ENCODE assay signal across 21 mouse cellular contexts in the genomic region with DNA sequence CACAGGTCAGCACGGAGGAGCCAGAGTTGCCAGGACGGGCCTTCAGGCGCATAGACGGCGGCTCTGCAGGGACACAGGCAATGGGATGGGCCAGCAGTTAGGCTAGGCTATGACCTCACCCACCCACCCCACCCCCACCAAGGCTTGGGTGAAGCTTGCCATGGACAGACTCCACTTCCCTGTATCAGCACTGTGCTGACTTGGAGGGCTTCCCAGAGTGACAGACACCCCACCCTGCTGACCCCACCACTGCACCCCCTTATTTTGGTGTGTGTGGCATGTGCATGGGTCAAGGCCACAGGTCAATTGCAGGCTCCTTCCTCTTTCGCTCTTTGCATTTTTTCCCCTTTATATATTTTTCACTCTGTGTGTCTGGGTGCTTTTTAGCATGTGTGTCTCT. TPM values are rescaled to one million over a fixed set of nuclear protein-coding genes. Genes with fewer than 3 reads are reported as not detected.
DNase-seq lines count a peak whose midpoint lies in the region; ATAC-seq and TF ChIP-seq lines count a peak whose summit lies in the region.
"Had no signal": no experiment of that assay in that cellular context is flagged by ENCODE, and none has a peak within 500 bp of the region (broad histone marks: within the 10 kb centered on the region; RNA-seq: fewer than 3 reads in every experiment).

No protein-coding gene starts in this region.

- no peak overlapping the region for H3K4me3 ChIP-seq in liver, postnatal 0 days (ENCODE audit: low read depth, low read length)
- no peak overlapping the region for H3K4me3 ChIP-seq in liver, embryonic 12.5 days
- H3K4me3 ChIP-seq in embryonic facial prominence, embryonic 10.5 days: peak overlapping the region; percentile 11; the same call in 1 of the 2 replicates
- no peak overlapping the region for H3K4me3 ChIP-seq in macrophage (ENCODE audit: inconsistent target)
- H3K4me3 ChIP-seq: forebrain, embryonic 15.5 days; heart, embryonic 15.5 days; intestine, embryonic 15.5 days; midbrain, embryonic 12.5 days; stomach, embryonic 15.5 days had no signal

- WGBS in liver, postnatal 0 days (ENCODE audit: insufficient replicate concordance): 76% methylated on average over 3 of the region's 6 CpGs
- WGBS in liver, embryonic 12.5 days (ENCODE audit: insufficient replicate concordance): 56% methylated on average over 6 of the region's 6 CpGs
- 84% methylated on average over 6 of the region's 6 CpGs for WGBS in embryonic facial prominence, embryonic 10.5 days
- WGBS in macrophage (ENCODE audit: missing documents): 67% methylated on average over 6 of the region's 6 CpGs

- no peak overlapping the region for H3K27ac ChIP-seq in liver, postnatal 0 days (ENCODE audit: low read depth)
- no peak overlapping the region for H3K27ac ChIP-seq in liver, embryonic 12.5 days
- H3K27ac ChIP-seq in embryonic facial prominence, embryonic 10.5 days (replicated peaks): 0 out of 2 replicates have a peak overlapping the region, but pooled peaks have one; percentile 4
- peak overlapping the region; percentile 60 for H3K27ac ChIP-seq in macrophage
- H3K27ac ChIP-seq: forebrain, embryonic 15.5 days; heart, embryonic 15.5 days; intestine, embryonic 15.5 days; liver, embryonic 14.5 days; midbrain, embryonic 12.5 days; stomach, embryonic 15.5 days had no signal

- H3K36me3 ChIP-seq in liver, postnatal 0 days (replicated peaks; ENCODE audit: insufficient read depth, low read length): no peaks in the 10 kb centered on the region; the same call in 1 of the 2 replicates
- H3K36me3 ChIP-seq in liver, embryonic 12.5 days: no peaks in the 10 kb centered on the region; the same call in 1 of the 2 replicates
- H3K36me3 ChIP-seq in embryonic facial prominence, embryonic 10.5 days (replicated peaks): peaks cover 3% of the 10 kb centered on the region
- H3K36me3 ChIP-seq in macrophage (ENCODE audit: inconsistent target): no peaks in the 10 kb centered on the region
- H3K36me3 ChIP-seq: forebrain, embryonic 15.5 days; heart, embryonic 15.5 days; intestine, embryonic 15.5 days; midbrain, embryonic 12.5 days; stomach, embryonic 15.5 days had no signal

- peaks cover 12% of the 10 kb centered on the region; the same call in 1 of the 2 replicates for H3K4me1 ChIP-seq in liver, postnatal 0 days (ENCODE audit: insufficient read depth)
- H3K4me1 ChIP-seq in liver, embryonic 12.5 days: peaks cover 56% of the 10 kb centered on the region
- H3K4me1 ChIP-seq in embryonic facial prominence, embryonic 10.5 days: peaks cover 43% of the 10 kb centered on the region

- H3K79me2 ChIP-seq in macrophage (ENCODE audit: inconsistent target): no peaks in the 10 kb centered on the region; the same call in 1 of the 2 replicates

- 0 out of 2 replicates have a peak, but pooled peaks have one; percentile 9 for ATAC-seq in liver, postnatal 0 days
- ATAC-seq in liver, embryonic 12.5 days: no peak
- ATAC-seq: forebrain, embryonic 15.5 days; hindbrain, embryonic 16.5 days; intestine, embryonic 15.5 days had no signal

- no peaks in the 10 kb centered on the region for H3K9me3 ChIP-seq in liver, postnatal 0 days (ENCODE audit: low read length)
- H3K9me3 ChIP-seq in liver, embryonic 12.5 days (replicated peaks): no peaks in the 10 kb centered on the region
- no peaks in the 10 kb centered on the region for H3K9me3 ChIP-seq in embryonic facial prominence, embryonic 10.5 days
- H3K9me3 ChIP-seq: forebrain, embryonic 15.5 days; heart, embryonic 15.5 days; intestine, embryonic 15.5 days; midbrain, embryonic 12.5 days; stomach, embryonic 15.5 days had no signal

- H3K27me3 ChIP-seq in liver, postnatal 0 days (ENCODE audit: insufficient read depth, low read length): no peaks in the 10 kb centered on the region
- 0 out of 2 replicates have a peak, but pooled peaks cover 3% of the 10 kb centered on the region for H3K27me3 ChIP-seq in liver, embryonic 12.5 days (replicated peaks)
- no peaks in the 10 kb centered on the region for H3K27me3 ChIP-seq in embryonic facial prominence, embryonic 10.5 days (replicated peaks; ENCODE audit: low read depth, poor library complexity, severe bottlenecking)
- H3K27me3 ChIP-seq: forebrain, embryonic 15.5 days; heart, embryonic 15.5 days; intestine, embryonic 15.5 days; stomach, embryonic 15.5 days had no signal

- intact Hi-C loops in heart, postnatal 25 days (cut with DNase I): no loop called here

- no peak overlapping the region for H3K9ac ChIP-seq in liver, postnatal 0 days (replicated peaks)
- H3K9ac ChIP-seq in liver, embryonic 12.5 days: no peak overlapping the region
- H3K9ac ChIP-seq: forebrain, embryonic 15.5 days; heart, embryonic 15.5 days; intestine, embryonic 15.5 days; liver, embryonic 14.5 days; midbrain, embryonic 12.5 days; stomach, embryonic 15.5 days had no signal

- TF ChIP-seq EP300 in liver, postnatal 0 days (IDR thresholded peaks at IDR 0.05; ENCODE audit: low read depth): no peak

- no peak for TF ChIP-seq CTCF in liver, postnatal 0 days (IDR thresholded peaks at IDR 0.05; ENCODE audit: low read depth)

- peak; percentile 98 for DNase-seq in heart, adult 11 months
- DNase-seq in heart, postnatal 25 days (ENCODE audit: low spot score): no peak
- no peak for DNase-seq in liver, postnatal 0 days
- no peak for DNase-seq in embryonic facial prominence, embryonic 10.5 days (ENCODE audit: low spot score)
- no peak for DNase-seq in B cell, adult 2 months
- DNase-seq: adrenal gland, postnatal 25 days; cerebellum, adult 11-12 months; cerebellum, postnatal 14 days; heart, postnatal 4 days; kidney, adult 8-10 months; kidney, postnatal 4 days; thymus, postnatal 4 days had no signal

- no peak overlapping the region for H3K4me2 ChIP-seq in liver, postnatal 0 days (ENCODE audit: low read depth, low read length)
- H3K4me2 ChIP-seq in liver, embryonic 12.5 days: no peak overlapping the region
- H3K4me2 ChIP-seq: forebrain, embryonic 15.5 days; heart, embryonic 15.5 days; intestine, embryonic 15.5 days; midbrain, embryonic 12.5 days; stomach, embryonic 15.5 days had no signal

RNA-seq across cellular contexts. Expression of a gene that starts 3.3 kb away (rescaled TPM):
- total RNA-seq in heart, postnatal 25 days (2021): 10 to 100 TPM; 28.1 to 32.4 TPM
- polyA plus RNA-seq in liver, postnatal 0 days (2015; fragmentation: Nextera tagmentation; extraction: Ambion mirVana): 17.1 and 17.9 TPM in 2 replicates
- polyA plus RNA-seq in liver, embryonic 12.5 days (2016; fragmentation: Nextera tagmentation; extraction: Ambion mirVana): 69.1 and 70.9 TPM in 2 replicates
- polyA plus RNA-seq in embryonic facial prominence, embryonic 10.5 days (2016; fragmentation: Nextera tagmentation; extraction: Ambion mirVana): 144 and 156 TPM in 2 replicates
- 10 to 100 TPM in 1 of 26 experiments, 1 to 10 TPM in 2, under 1 TPM in 5, not detected in 18; 0.66 to 79.3 (median 0.84) TPM for total RNA-seq in macrophage (2018; cell fraction: chromatin; rRNA removed)
- total RNA-seq in macrophage (2018; cell fraction: cytosol; rRNA removed): 1 to 10 TPM in 17 of 26 experiments, under 1 TPM in 9; 0.47 to 3.4 (median 1.1) TPM
- 10 to 100 TPM in 1 of 26 experiments, 1 to 10 TPM in 3, under 1 TPM in 9, not detected in 13; 0.29 to 14.4 (median 0.74) TPM for total RNA-seq in macrophage (2018; cell fraction: nucleus; rRNA removed)
- 0.67 to 5.1 TPM (median 3.1 TPM) in 3 replicates for polyA plus RNA-seq in macrophage (2018)

RNA-seq across cellular contexts. Expression of a gene that starts 8.3 kb away (rescaled TPM):
- 10 to 100 TPM; 66.1 to 71.7 TPM for total RNA-seq in heart, postnatal 25 days (2021)
- polyA plus RNA-seq in liver, postnatal 0 days (2015; fragmentation: Nextera tagmentation; extraction: Ambion mirVana): 150 and 154 TPM in 2 replicates
- polyA plus RNA-seq in liver, embryonic 12.5 days (2016; fragmentation: Nextera tagmentation; extraction: Ambion mirVana): 26.6 and 26.9 TPM in 2 replicates
- polyA plus RNA-seq in embryonic facial prominence, embryonic 10.5 days (2016; fragmentation: Nextera tagmentation; extraction: Ambion mirVana): 6.0 and 7.0 TPM in 2 replicates
- total RNA-seq in macrophage (2018; cell fraction: chromatin; rRNA removed): 10 to 100 TPM in 14 of 26 experiments, 1 to 10 TPM in 12; 2.2 to 66.1 (median 11.3) TPM
- 100 to 1,000 TPM in 13 of 26 experiments, 10 to 100 TPM in 13; 37.8 to 269 (median 128) TPM for total RNA-seq in macrophage (2018; cell fraction: cytosol; rRNA removed)
- 100 to 1,000 TPM in 12 of 26 experiments, 10 to 100 TPM in 14; 41.4 to 267 (median 88.4) TPM for total RNA-seq in macrophage (2018; cell fraction: nucleus; rRNA removed)
- polyA plus RNA-seq in macrophage (2018): 84.4 to 284 TPM (median 160 TPM) in 3 replicates

RNA-seq across cellular contexts. Expression of a gene that starts 28.9 kb away (rescaled TPM):
- total RNA-seq in heart, postnatal 25 days (2021): 100 to 1,000 TPM; 517 to 569 TPM
- polyA plus RNA-seq in liver, postnatal 0 days (2015; fragmentation: Nextera tagmentation; extraction: Ambion mirVana): 681 and 696 TPM in 2 replicates
- 1,421 and 1,491 TPM in 2 replicates for polyA plus RNA-seq in liver, embryonic 12.5 days (2016; fragmentation: Nextera tagmentation; extraction: Ambion mirVana)
- polyA plus RNA-seq in embryonic facial prominence, embryonic 10.5 days (2016; fragmentation: Nextera tagmentation; extraction: Ambion mirVana): 1,885 and 1,917 TPM in 2 replicates
- 100 to 1,000 TPM in 1 of 26 experiments, 10 to 100 TPM in 25; 12.6 to 209 (median 27.9) TPM for total RNA-seq in macrophage (2018; cell fraction: chromatin; rRNA removed)
- 1,000 to 10,000 TPM in 12 of 26 experiments, 100 to 1,000 TPM in 14; 469 to 1,924 (median 792) TPM for total RNA-seq in macrophage (2018; cell fraction: cytosol; rRNA removed)
- 100 to 1,000 TPM in 14 of 26 experiments, 10 to 100 TPM in 12; 53.1 to 199 (median 101) TPM for total RNA-seq in macrophage (2018; cell fraction: nucleus; rRNA removed)
- 1,184 to 1,556 TPM (median 1,388 TPM) in 3 replicates for polyA plus RNA-seq in macrophage (2018)

RNA-seq across cellular contexts. Expression of a gene that starts 32.9 kb away (rescaled TPM):
- 1 to 10 TPM; 6.8 to 7.1 TPM for total RNA-seq in heart, postnatal 25 days (2021)
- 19.7 and 20.4 TPM in 2 replicates for polyA plus RNA-seq in liver, postnatal 0 days (2015; fragmentation: Nextera tagmentation; extraction: Ambion mirVana)
- polyA plus RNA-seq in liver, embryonic 12.5 days (2016; fragmentation: Nextera tagmentation; extraction: Ambion mirVana): 8.5 and 8.6 TPM in 2 replicates
- polyA plus RNA-seq in embryonic facial prominence, embryonic 10.5 days (2016; fragmentation: Nextera tagmentation; extraction: Ambion mirVana): 23.3 and 24.4 TPM in 2 replicates
- total RNA-seq in macrophage (2018; cell fraction: chromatin; rRNA removed): 10 to 100 TPM; 14.8 to 59.6 (median 39.2) TPM
- total RNA-seq in macrophage (2018; cell fraction: cytosol; rRNA removed): 10 to 100 TPM; 22.0 to 50.5 (median 33.5) TPM
- total RNA-seq in macrophage (2018; cell fraction: nucleus; rRNA removed): 10 to 100 TPM; 16.0 to 74.9 (median 54.3) TPM
- polyA plus RNA-seq in macrophage (2018): 19.0 to 31.7 TPM (median 28.6 TPM) in 3 replicates

RNA-seq across cellular contexts. Expression of a gene that starts 33.1 kb away (rescaled TPM):
- 10 to 100 TPM; 25.7 to 27.8 TPM for total RNA-seq in heart, postnatal 25 days (2021)
- 22.2 and 22.6 TPM in 2 replicates for polyA plus RNA-seq in liver, postnatal 0 days (2015; fragmentation: Nextera tagmentation; extraction: Ambion mirVana)
- 31.6 and 38.7 TPM in 2 replicates for polyA plus RNA-seq in liver, embryonic 12.5 days (2016; fragmentation: Nextera tagmentation; extraction: Ambion mirVana)
- 70.8 and 74.7 TPM in 2 replicates for polyA plus RNA-seq in embryonic facial prominence, embryonic 10.5 days (2016; fragmentation: Nextera tagmentation; extraction: Ambion mirVana)
- total RNA-seq in macrophage (2018; cell fraction: chromatin; rRNA removed): 10 to 100 TPM in 24 of 26 experiments, 1 to 10 TPM in 2; 8.2 to 90.2 (median 41.6) TPM
- 10 to 100 TPM; 28.7 to 66.0 (median 56.2) TPM for total RNA-seq in macrophage (2018; cell fraction: cytosol; rRNA removed)
- 10 to 100 TPM in 25 of 26 experiments, 1 to 10 TPM in 1; 9.9 to 57.6 (median 28.2) TPM for total RNA-seq in macrophage (2018; cell fraction: nucleus; rRNA removed)
- polyA plus RNA-seq in macrophage (2018): 40.1 to 50.7 TPM (median 45.7 TPM) in 3 replicates

Comparison
In these comparisons a context has a peak if more than half of its experiments do, and no peak if none do; other contexts are left out.
1. H3K27ac ChIP-seq: peak in embryonic facial prominence, embryonic 10.5 days (single experiment) and macrophage (single experiment); none in liver, postnatal 0 days (single experiment) and liver, embryonic 12.5 days (single experiment).